Mouse (Mus musculus) hindbrain, embryonic 14.5 days (tissue): Measurements from ENCODE around the gene Cd63. TPM values are rescaled to one million over a fixed set of nuclear protein-coding genes. Genes with fewer than 3 reads are reported as not detected.

Experiments used
- ATAC-seq: fragments of 200-750 bp; cut with Nextera tagmentation; 2 replicates; pipeline ENCODE4 v1.8.0; 2017; ENCODE audit warnings: moderate number of reproducible peaks, mild to moderate bottlenecking, moderate TSS enrichment, moderate library complexity; ENCODE audit not compliant: low FRiP score
- DNase-seq: peaks from one replicate; pipeline ENCODE4 v3.0.0-alpha.2; 2015; ENCODE audit warnings: low spot score
- H3K27ac ChIP-seq: fragments of 300-500 bp; sonication (generic); 2 replicates; pipeline ENCODE4 v1.5.1; 2014; ENCODE audit warnings: mild to moderate bottlenecking, moderate library complexity
- H3K27me3 ChIP-seq: fragments of 300-500 bp; sonication (generic); 2 replicates; pipeline ENCODE4 v1.6.1; 2014; ENCODE audit warnings: mild to moderate bottlenecking, low read length, mixed read lengths; ENCODE audit not compliant: control insufficient read depth, insufficient read depth
- H3K36me3 ChIP-seq: fragments of 300-500 bp; sonication (generic); replicated peaks from 2 replicates; pipeline ENCODE4 v1.6.1; 2014; ENCODE audit not compliant: control insufficient read depth, insufficient read depth
- H3K4me1 ChIP-seq: fragments of 300-500 bp; sonication (generic); replicated peaks from 2 replicates; pipeline ENCODE4 v1.6.1; 2014; ENCODE audit warnings: antibody characterized with exemption, low read length, mixed read lengths; ENCODE audit not compliant: control insufficient read depth, insufficient read depth
- H3K4me2 ChIP-seq: fragments of 300-500 bp; sonication (generic); replicated peaks from 2 replicates; pipeline ENCODE4 v1.6.1; 2014; ENCODE audit warnings: mild to moderate bottlenecking, moderate library complexity
- H3K4me3 ChIP-seq: fragments of 300-500 bp; sonication (generic); replicated peaks from 2 replicates; pipeline ENCODE4 v1.5.1; 2014; ENCODE audit warnings: mild to moderate bottlenecking, low read length
- H3K9ac ChIP-seq: fragments of 300-500 bp; sonication (generic); 2 replicates; pipeline ENCODE4 v1.6.1; 2014
- H3K9me3 ChIP-seq: fragments of 300-500 bp; sonication (generic); 2 replicates; pipeline ENCODE4 v1.6.1; 2016; ENCODE audit warnings: low read length; ENCODE audit not compliant: control insufficient read depth
- WGBS: fragments of 180-500 bp; shearing (Covaris S2); extraction: QIAGEN DNeasy Blood & Tissue Kit; methylation state at CpG from one replicate; pipeline ENCODE4 v1.1.7; 2014; 5-methylcytosine and 5-hydroxymethylcytosine counted together
- polyA plus RNA-seq: library from polyadenylated mRNA; unstranded; fragments of >200 nt; fragmentation: Nextera tagmentation; extraction: Ambion mirVana; gene quantifications from 2 replicates; pipeline ENCODE4 v1.2.1, GENCODE M21; 2014

Cd63 gene
- polyA plus RNA-seq, 1 experiment from 2014 or later = 239 TPM

- Histone ChIP-seq H3K9ac (no peak overlapping the region), H3K4me1 (peaks cover 6% of the 10 kb centered on the region; the same call in 1 of the 2 replicates), H3K9me3 (no peaks in the 10 kb centered on the region), H3K4me3 (no peak overlapping the region), H3K27me3 (0 out of 2 replicates have a peak, but pooled peaks cover 9% of the 10 kb centered on the region), H3K36me3 (peaks cover 16% of the 10 kb centered on the region; the same call in 1 of the 2 replicates), H3K27ac (no peak overlapping the region), H3K4me2 (no peak overlapping the region)
- WGBS = 61% methylated on average over 4 of the region's 4 CpGs
- DNase-seq (no peak), ATAC-seq (no peak)
These were observed 11.5 kb downstream of the Cd63 start for GRCm38 (mm10) chr10:128912268-128912667.

GRCm38 (mm10) chr10:128912791-128913190, 12.0 kb downstream of the Cd63 start:
- no peak overlapping the region for H3K27ac ChIP-seq
- no peak overlapping the region for H3K4me3 ChIP-seq
- WGBS = 92% methylated on average over 4 of the region's 4 CpGs
- H3K27me3 ChIP-seq = 0 out of 2 replicates have a peak, but pooled peaks cover 9% of the 10 kb centered on the region
- H3K4me1 ChIP-seq = peaks cover 7% of the 10 kb centered on the region; the same call in 1 of the 2 replicates
- no peak overlapping the region for H3K4me2 ChIP-seq
- no peak overlapping the region for H3K9ac ChIP-seq
- DNase-seq (no peak), ATAC-seq (no peak)
- H3K9me3 ChIP-seq = no peaks in the 10 kb centered on the region
- peaks cover 20% of the 10 kb centered on the region; the same call in 1 of the 2 replicates for H3K36me3 ChIP-seq

- ATAC-seq (peak; percentile 35; the same call in 1 of the 2 replicates), DNase-seq (peak; percentile 97)
- Histone ChIP-seq H3K4me1 (peaks cover 11% of the 10 kb centered on the region; the same call in 1 of the 2 replicates), H3K27me3 (0 out of 2 replicates have a peak, but pooled peaks cover 6% of the 10 kb centered on the region), H3K9me3 (no peaks in the 10 kb centered on the region), H3K9ac (no peak overlapping the region), H3K4me2 (no peak overlapping the region), H3K4me3 (no peak overlapping the region), H3K27ac (no peak overlapping the region), H3K36me3 (peaks cover 20% of the 10 kb centered on the region; the same call in 1 of the 2 replicates)
- 8% methylated on average over 5 of the region's 5 CpGs for WGBS
These were observed 12.4 kb downstream of the Cd63 start for GRCm38 (mm10) chr10:128913219-128913618.

DNA sequence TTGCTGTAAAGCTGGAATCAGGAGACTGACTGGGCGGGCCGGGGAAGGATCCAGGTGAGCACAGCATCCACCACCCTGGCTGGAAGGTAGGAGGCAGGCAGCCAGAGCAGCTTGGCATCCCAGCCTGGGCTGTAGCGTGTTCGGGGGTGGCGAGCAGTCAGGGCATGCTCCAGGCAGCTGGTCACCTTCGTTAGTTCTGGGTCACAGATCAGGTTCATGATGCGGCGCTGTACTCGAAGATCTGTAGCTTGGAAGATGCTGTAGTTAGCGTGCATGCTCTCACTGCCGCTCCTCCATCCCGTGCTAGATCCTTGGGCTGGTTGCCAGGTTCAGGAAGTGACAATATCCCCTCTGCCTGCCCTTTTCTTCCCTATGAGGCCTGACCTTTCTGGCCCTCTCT, 12.9 kb downstream of the Cd63 start:
- DNase-seq (no peak), ATAC-seq (no peak)
- no peak overlapping the region for H3K27ac ChIP-seq
- H3K4me1 ChIP-seq = peaks cover 14% of the 10 kb centered on the region; the same call in 1 of the 2 replicates
- H3K9me3 ChIP-seq = no peaks in the 10 kb centered on the region
- H3K4me3 ChIP-seq = no peak overlapping the region
- H3K4me2 ChIP-seq = no peak overlapping the region
- no peak overlapping the region for H3K9ac ChIP-seq
- H3K27me3 ChIP-seq = 0 out of 2 replicates have a peak, but pooled peaks cover 2% of the 10 kb centered on the region
- peaks cover 20% of the 10 kb centered on the region; the same call in 1 of the 2 replicates for H3K36me3 ChIP-seq
- WGBS = 73% methylated on average over 12 of the region's 12 CpGs

DNA sequence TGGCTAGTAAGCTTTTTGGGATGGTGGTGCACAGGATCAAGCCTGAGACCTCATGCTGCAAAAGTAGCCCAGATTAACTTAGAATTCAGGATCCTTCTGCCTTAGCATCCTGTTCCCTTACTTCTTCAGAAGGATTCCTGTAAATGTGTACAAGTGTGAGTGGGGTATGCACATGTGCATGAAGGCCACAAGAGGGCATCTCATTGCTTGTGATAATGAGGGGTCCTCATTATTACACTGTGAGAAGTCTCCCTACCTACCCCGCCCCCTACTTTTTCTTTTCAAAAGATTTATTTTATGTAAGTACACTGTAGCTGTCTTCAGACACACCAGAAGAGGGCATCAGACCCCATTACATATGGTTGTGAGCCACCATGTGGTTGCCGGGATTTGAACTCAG, 14.8 kb downstream of the Cd63 start:
- no peak for DNase-seq
- WGBS = 85% methylated on average over 2 of the region's 2 CpGs
- H3K27me3 ChIP-seq = no peaks in the 10 kb centered on the region

DNA sequence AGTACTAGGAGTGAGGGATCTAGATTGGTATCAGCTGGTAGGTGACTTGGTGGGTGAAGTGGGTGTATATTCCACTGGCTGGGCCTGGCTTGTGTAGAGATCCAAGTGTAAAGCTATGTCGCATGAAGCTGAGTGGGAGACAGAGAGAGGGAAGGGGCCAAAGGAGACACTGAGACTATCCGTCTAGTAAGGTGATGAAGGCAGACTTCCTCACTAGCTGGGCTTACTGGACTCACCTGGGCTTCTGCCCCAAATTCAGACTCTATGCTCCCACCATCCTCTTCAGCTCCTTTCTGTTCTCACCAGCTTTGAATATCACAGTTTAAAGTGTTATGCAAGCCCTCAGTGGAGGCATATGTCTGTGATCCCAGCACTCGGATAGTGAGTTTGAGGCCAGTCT, 15.9 kb downstream of the Cd63 start:
- DNase-seq (no peak), ATAC-seq (no peak)
- H3K27ac ChIP-seq = no peak overlapping the region
- peaks cover 20% of the 10 kb centered on the region; the same call in 1 of the 2 replicates for H3K36me3 ChIP-seq
- 94% methylated on average over 3 of the region's 3 CpGs for WGBS
- no peak overlapping the region for H3K4me3 ChIP-seq
- 0 out of 2 replicates have a peak, but pooled peaks cover 17% of the 10 kb centered on the region for H3K4me1 ChIP-seq
- no peaks in the 10 kb centered on the region for H3K27me3 ChIP-seq
- no peak overlapping the region for H3K4me2 ChIP-seq
- no peaks in the 10 kb centered on the region for H3K9me3 ChIP-seq
- H3K9ac ChIP-seq = no peak overlapping the region

More for the DNA sequence above, 14.8 kb downstream of the Cd63 start:
- no peak overlapping the region for H3K9ac ChIP-seq
- H3K4me2 ChIP-seq = no peak overlapping the region
- no peaks in the 10 kb centered on the region for H3K9me3 ChIP-seq
- H3K4me1 ChIP-seq = 0 out of 2 replicates have a peak, but pooled peaks cover 13% of the 10 kb centered on the region
- peaks cover 20% of the 10 kb centered on the region; the same call in 1 of the 2 replicates for H3K36me3 ChIP-seq
- H3K4me3 ChIP-seq = no peak overlapping the region
- ATAC-seq = no peak
- H3K27ac ChIP-seq = no peak overlapping the region

- Histone ChIP-seq H3K27me3 (no peaks in the 10 kb centered on the region), H3K4me1 (peaks cover 24% of the 10 kb centered on the region), H3K9me3 (no peaks in the 10 kb centered on the region), H3K27ac (no peak overlapping the region), H3K4me2 (no peak overlapping the region), H3K4me3 (no peak overlapping the region), H3K9ac (no peak overlapping the region), H3K36me3 (peaks cover 20% of the 10 kb centered on the region; the same call in 1 of the 2 replicates)
- DNase-seq = no peak
- ATAC-seq = no peak
- 89% methylated on average over 6 of the region's 6 CpGs for WGBS
These were observed 16.6 kb downstream of the Cd63 start for GRCm38 (mm10) chr10:128917400-128917799.

DNA sequence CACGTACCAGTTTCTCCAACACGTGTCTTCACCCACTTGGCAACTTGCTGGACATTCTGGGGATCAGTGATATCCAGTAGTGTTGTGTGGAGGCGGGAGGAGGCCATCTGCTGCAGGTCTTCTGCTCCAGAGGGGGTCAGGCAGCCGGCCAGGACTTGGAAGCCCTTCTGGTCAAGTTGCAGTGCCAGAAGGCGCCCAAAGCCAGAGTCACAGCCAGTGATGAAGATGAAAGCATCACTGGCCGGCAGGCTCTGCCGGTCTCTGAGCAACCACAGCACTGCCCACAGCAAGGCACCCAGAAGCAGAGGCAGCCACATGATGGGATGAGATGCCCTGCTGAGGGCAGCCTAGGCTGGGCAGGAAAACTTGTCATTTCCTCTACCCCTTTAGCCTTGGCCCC, 17.5 kb downstream of the Cd63 start:
- 61% methylated on average over 7 of the region's 7 CpGs for WGBS
- Histone ChIP-seq H3K4me1 (peaks cover 27% of the 10 kb centered on the region), H3K4me3 (no peak overlapping the region), H3K36me3 (peaks cover 20% of the 10 kb centered on the region; the same call in 1 of the 2 replicates), H3K9me3 (no peaks in the 10 kb centered on the region), H3K27ac (peak overlapping the region; percentile 69), H3K9ac (no peak overlapping the region), H3K4me2 (no peak overlapping the region), H3K27me3 (no peaks in the 10 kb centered on the region)
- DNase-seq (no peak), ATAC-seq (no peak)

DNA sequence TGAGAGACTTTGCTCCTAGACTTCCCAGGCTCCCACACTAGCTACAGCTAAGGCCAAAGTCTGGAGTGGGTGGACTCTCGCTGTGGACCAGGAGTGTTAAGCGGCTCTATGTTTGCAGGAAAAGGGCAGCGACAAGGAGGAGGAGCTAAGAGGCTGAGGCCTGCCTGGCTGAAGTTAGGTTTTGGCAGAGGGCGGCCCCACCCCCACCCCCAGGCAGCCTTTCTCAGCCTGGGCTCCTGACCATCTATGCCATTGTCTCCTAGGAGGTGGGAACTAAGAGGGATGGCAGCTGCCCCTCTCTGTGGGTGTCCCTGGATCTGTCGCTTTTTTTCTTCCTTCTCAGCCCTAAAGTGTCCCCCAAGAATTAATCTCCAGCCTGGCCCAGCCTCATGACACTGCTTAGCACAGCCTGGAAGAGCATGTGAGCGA, 18.4 kb downstream of the Cd63 start:
- no peaks in the 10 kb centered on the region for H3K27me3 ChIP-seq
- peaks cover 33% of the 10 kb centered on the region for H3K4me1 ChIP-seq
- ATAC-seq = peak; percentile 12; the same call in 1 of the 2 replicates
- H3K27ac ChIP-seq = peak overlapping the region; percentile 69
- WGBS = 16% methylated on average over 6 of the region's 6 CpGs
- peaks cover 20% of the 10 kb centered on the region; the same call in 1 of the 2 replicates for H3K36me3 ChIP-seq
- H3K9ac ChIP-seq = no peak overlapping the region; the same call in 1 of the 2 replicates
- no peak overlapping the region for H3K4me3 ChIP-seq
- H3K4me2 ChIP-seq = peak overlapping the region; percentile 23; the same call in 1 of the 2 replicates
- DNase-seq = no peak
- H3K9me3 ChIP-seq = no peaks in the 10 kb centered on the region
